Mouse (Mus musculus): Measurements from ENCODE around the gene Mep1a. TPM values are rescaled to one million over a fixed set of nuclear protein-coding genes. Genes with fewer than 3 reads are reported as not detected.
"Not testable (repeated sequence)": the region's sequence is repeated elsewhere in the genome, so short reads cannot be mapped to it uniquely, and the experiment has no call there.

The Mep1a gene
- polyA plus RNA-seq, 1 experiment = 2.7 TPM

DNA sequence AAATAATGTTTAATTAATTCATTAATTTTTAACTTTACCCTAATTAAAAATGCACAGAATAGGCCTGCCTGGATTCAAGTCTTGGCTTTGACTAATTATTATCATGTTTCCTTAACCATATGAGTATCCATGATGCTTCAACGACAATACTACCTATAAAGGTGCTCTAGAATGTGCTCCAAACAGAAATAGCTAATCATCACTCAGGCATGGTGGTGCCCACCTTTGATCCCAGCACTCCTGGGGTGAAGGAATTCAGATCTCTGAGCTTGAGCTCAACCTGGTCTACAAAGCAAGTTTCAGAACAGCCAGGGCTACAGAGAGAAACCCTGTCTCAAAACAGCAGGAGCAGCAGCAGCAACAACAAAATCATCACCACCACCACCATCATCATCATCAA, 2.1 kb downstream of the Mep1a start:
- no peak overlapping the region for H3K27ac ChIP-seq (ENCODE audit: control insufficient read depth, insufficient read depth, low read depth, low read length, poor library complexity)
- TF ChIP-seq POLR2A (IDR thresholded peaks at IDR 0.05; ENCODE audit: borderline replicate concordance, control insufficient read depth, low read depth, low read length) (no peak), CTCF (IDR thresholded peaks at IDR 0.05; ENCODE audit: control insufficient read depth, insufficient read depth, low read length) (no peak)
- WGBS = 69% methylated on average over 1 of the region's 1 CpGs
- no peaks in the 10 kb centered on the region for H3K4me1 ChIP-seq (ENCODE audit: control insufficient read depth, insufficient read depth, low read length)
- no peak overlapping the region for H3K4me3 ChIP-seq (replicated peaks; ENCODE audit: control insufficient read depth, low read depth, low read length)

DNA sequence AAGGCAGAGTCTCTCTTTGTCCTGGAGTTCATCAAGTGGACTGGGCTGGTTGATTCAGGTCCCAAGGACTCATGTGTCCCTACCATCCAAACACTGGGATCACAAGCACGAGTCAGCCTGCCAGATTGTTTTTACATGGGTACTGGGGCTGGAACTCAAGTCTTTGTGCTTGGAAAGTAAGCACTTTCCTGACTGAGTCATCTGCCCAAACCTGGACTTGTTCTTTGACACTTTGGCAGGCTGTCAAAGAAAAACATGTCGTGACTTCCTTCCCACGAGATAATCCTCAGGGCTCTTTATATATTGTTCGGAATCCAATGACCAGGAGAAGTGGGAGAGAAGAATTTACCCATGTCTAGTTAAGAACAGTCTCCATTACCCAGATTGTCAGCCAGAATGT, 5.1 kb downstream of the Mep1a start:
- H3K27ac ChIP-seq (ENCODE audit: control insufficient read depth, insufficient read depth, low read depth, low read length, poor library complexity) = no peak overlapping the region
- no peaks in the 10 kb centered on the region for H3K4me1 ChIP-seq (ENCODE audit: control insufficient read depth, insufficient read depth, low read length)
- TF ChIP-seq POLR2A (IDR thresholded peaks at IDR 0.05; ENCODE audit: borderline replicate concordance, control insufficient read depth, low read depth, low read length) (no peak), CTCF (IDR thresholded peaks at IDR 0.05; ENCODE audit: control insufficient read depth, insufficient read depth, low read length) (no peak)
- 67% methylated on average over 4 of the region's 4 CpGs for WGBS
- H3K4me3 ChIP-seq (replicated peaks; ENCODE audit: control insufficient read depth, low read depth, low read length) = no peak overlapping the region

GRCm38 (mm10) chr17:43495502-43495901, 7.1 kb downstream of the Mep1a start:
- Histone ChIP-seq H3K4me1 (ENCODE audit: control insufficient read depth, insufficient read depth, low read length) (no peaks in the 10 kb centered on the region), H3K4me3 (replicated peaks; ENCODE audit: control insufficient read depth, low read depth, low read length) (no peak overlapping the region), H3K27ac (ENCODE audit: control insufficient read depth, insufficient read depth, low read depth, low read length, poor library complexity) (no peak overlapping the region)
- 42% methylated on average over 5 of the region's 5 CpGs for WGBS
- no peak for TF ChIP-seq POLR2A (IDR thresholded peaks at IDR 0.05; ENCODE audit: borderline replicate concordance, control insufficient read depth, low read depth, low read length)
- no peak for TF ChIP-seq CTCF (IDR thresholded peaks at IDR 0.05; ENCODE audit: control insufficient read depth, insufficient read depth, low read length)

GRCm38 (mm10) chr17:43490371-43490770, 12.2 kb downstream of the Mep1a start:
- H3K4me3 ChIP-seq (replicated peaks; ENCODE audit: control insufficient read depth, low read depth, low read length); H3K27ac ChIP-seq (ENCODE audit: control insufficient read depth, insufficient read depth, low read depth, low read length, poor library complexity); H3K4me1 ChIP-seq (ENCODE audit: control insufficient read depth, insufficient read depth, low read length): not testable (repeated sequence)
- 91% methylated on average over 8 of the region's 10 CpGs for WGBS

GRCm38 (mm10) chr17:43488439-43489151, 14.0 kb downstream of the Mep1a start:
- 90% methylated on average over 2 of the region's 2 CpGs for WGBS
- H3K4me3 ChIP-seq (replicated peaks; ENCODE audit: control insufficient read depth, low read depth, low read length) = no peak overlapping the region

GRCm38 (mm10) chr17:43485982-43486381, 16.6 kb downstream of the Mep1a start:
- Histone ChIP-seq H3K4me3 (replicated peaks; ENCODE audit: control insufficient read depth, low read depth, low read length) (no peak overlapping the region), H3K27ac (ENCODE audit: control insufficient read depth, insufficient read depth, low read depth, low read length, poor library complexity) (no peak overlapping the region), H3K4me1 (ENCODE audit: control insufficient read depth, insufficient read depth, low read length) (no peaks in the 10 kb centered on the region)
- no peak for TF ChIP-seq CTCF (IDR thresholded peaks at IDR 0.05; ENCODE audit: control insufficient read depth, insufficient read depth, low read length)
- TF ChIP-seq POLR2A (IDR thresholded peaks at IDR 0.05; ENCODE audit: borderline replicate concordance, control insufficient read depth, low read depth, low read length) = no peak
- WGBS = 76% methylated on average over 3 of the region's 3 CpGs

More at GRCm38 (mm10) chr17:43488439-43489151, 14.0 kb downstream of the Mep1a start:
- no peaks in the 10 kb centered on the region for H3K4me1 ChIP-seq (ENCODE audit: control insufficient read depth, insufficient read depth, low read length)
- H3K27ac ChIP-seq (ENCODE audit: control insufficient read depth, insufficient read depth, low read depth, low read length, poor library complexity) = no peak overlapping the region
- TF ChIP-seq CTCF (IDR thresholded peaks at IDR 0.05; ENCODE audit: control insufficient read depth, insufficient read depth, low read length) (no peak), POLR2A (IDR thresholded peaks at IDR 0.05; ENCODE audit: borderline replicate concordance, control insufficient read depth, low read depth, low read length) (no peak)

DNA sequence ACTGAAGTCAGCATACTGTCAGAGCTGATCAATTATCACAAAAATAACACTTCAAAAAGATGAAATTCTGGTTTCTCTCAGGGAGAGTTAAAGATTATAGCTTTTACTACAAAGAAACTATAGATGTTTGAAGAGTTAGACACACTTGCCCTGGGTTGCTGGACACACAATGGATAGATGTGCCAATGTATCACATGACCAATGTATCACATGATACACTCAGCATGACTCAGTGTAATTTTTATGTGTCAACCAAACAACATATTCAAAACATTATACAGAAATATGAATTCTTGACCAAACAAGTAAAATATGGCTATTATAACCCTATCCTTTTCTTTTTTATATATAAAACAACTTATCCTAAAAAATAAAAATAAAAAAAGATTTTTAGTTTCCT, 25.0 kb downstream of the Mep1a start:
- Histone ChIP-seq H3K4me3 (replicated peaks; ENCODE audit: control insufficient read depth, low read depth, low read length) (no peak overlapping the region), H3K27ac (ENCODE audit: control insufficient read depth, insufficient read depth, low read depth, low read length, poor library complexity) (no peak overlapping the region), H3K4me1 (ENCODE audit: control insufficient read depth, insufficient read depth, low read length) (no peaks in the 10 kb centered on the region)
- TF ChIP-seq POLR2A (IDR thresholded peaks at IDR 0.05; ENCODE audit: borderline replicate concordance, control insufficient read depth, low read depth, low read length) (no peak), CTCF (IDR thresholded peaks at IDR 0.05; ENCODE audit: control insufficient read depth, insufficient read depth, low read length) (no peak)

DNA sequence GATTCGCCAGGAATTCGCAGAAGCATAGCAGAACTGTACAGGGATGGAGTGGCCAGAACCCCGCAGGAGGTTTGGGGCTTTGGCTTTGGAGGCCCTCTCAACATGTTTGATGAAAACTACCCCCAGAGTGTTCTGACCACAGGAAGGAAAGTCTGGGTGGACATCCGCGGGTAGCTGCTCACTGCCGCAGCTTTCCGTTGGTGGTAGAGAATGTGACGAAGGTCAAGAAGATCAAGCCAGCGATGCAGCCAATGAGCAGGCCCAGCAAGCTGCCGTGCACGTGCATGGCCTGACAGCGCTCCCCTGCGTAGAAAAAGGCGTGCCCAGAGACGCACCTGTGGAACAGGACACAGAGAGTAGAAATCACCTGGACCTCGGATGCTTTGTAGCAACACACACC, 27.8 kb downstream of the Mep1a start:
- 82% methylated on average over 16 of the region's 16 CpGs for WGBS
- Histone ChIP-seq H3K27ac (ENCODE audit: control insufficient read depth, insufficient read depth, low read depth, low read length, poor library complexity) (no peak overlapping the region), H3K4me3 (replicated peaks; ENCODE audit: control insufficient read depth, low read depth, low read length) (no peak overlapping the region), H3K4me1 (ENCODE audit: control insufficient read depth, insufficient read depth, low read length) (no peaks in the 10 kb centered on the region)
- TF ChIP-seq CTCF (IDR thresholded peaks at IDR 0.05; ENCODE audit: control insufficient read depth, insufficient read depth, low read length) (no peak), POLR2A (IDR thresholded peaks at IDR 0.05; ENCODE audit: borderline replicate concordance, control insufficient read depth, low read depth, low read length) (no peak)

GRCm38 (mm10) chr17:43472558-43472957, 30.1 kb downstream of the Mep1a start:
- Histone ChIP-seq H3K27ac (ENCODE audit: control insufficient read depth, insufficient read depth, low read depth, low read length, poor library complexity) (no peak overlapping the region), H3K4me1 (ENCODE audit: control insufficient read depth, insufficient read depth, low read length) (no peaks in the 10 kb centered on the region), H3K4me3 (replicated peaks; ENCODE audit: control insufficient read depth, low read depth, low read length) (no peak overlapping the region)
- 77% methylated on average over 4 of the region's 4 CpGs for WGBS
- TF ChIP-seq POLR2A (IDR thresholded peaks at IDR 0.05; ENCODE audit: borderline replicate concordance, control insufficient read depth, low read depth, low read length) = no peak
- TF ChIP-seq CTCF (IDR thresholded peaks at IDR 0.05; ENCODE audit: control insufficient read depth, insufficient read depth, low read length) = no peak
